Mouse (Mus musculus): Measurements from ENCODE around the gene Gm47985. TPM values are rescaled to one million over a fixed set of nuclear protein-coding genes. Genes with fewer than 3 reads are reported as not detected.
"Not testable (repeated sequence)": the region's sequence is repeated elsewhere in the genome, so short reads cannot be mapped to it uniquely, and the experiment has no call there.

Gm47985 gene
- polyA plus RNA-seq, 1 experiment from 2014 or later = not detected

DNA sequence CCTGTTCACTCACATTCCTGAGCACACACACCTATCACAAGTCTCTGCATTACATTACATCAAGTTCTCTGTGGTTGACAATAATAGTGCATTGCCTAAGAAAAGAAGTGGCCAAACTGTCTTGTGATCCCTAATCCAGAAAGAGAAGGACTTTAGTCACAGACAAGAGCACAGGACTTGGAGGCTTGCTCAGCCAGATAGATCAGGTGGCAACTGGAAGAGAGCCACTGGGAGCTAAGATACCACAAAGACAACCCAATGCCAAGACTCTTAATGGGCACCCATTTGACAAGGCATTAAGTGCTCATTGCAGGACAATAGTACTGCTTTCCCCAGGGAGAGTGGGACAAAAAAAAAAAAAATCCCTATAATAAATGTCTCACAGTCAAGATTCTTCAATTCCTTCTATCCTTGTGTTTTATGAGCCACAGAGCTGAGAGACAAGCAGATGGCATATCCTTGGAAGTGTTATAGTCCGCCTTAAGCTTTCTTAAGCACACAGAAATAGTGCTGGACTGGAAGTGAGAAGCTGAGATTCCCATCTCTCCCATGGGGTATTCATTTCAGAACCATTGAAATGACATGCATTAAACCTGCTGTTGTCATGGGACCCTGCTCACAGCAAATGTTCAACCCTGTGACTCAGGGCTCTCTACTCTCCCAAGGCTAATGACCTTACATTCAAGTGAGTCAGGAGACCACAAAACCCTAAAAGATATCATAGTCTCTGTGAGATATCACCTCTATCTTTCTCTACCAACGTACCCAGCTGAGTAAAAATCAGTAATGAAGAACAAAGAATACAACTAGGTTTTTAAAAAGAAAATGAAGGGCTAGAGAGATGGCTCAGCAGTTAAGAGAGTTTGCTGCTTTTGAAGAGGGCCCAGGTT is 10.5 kb upstream of the Gm47985 start:
- 73% methylated on average over 2 of the region's 2 CpGs for WGBS
- no peak overlapping the region for H3K4me3 ChIP-seq (ENCODE audit: low read depth, low read length)

DNA sequence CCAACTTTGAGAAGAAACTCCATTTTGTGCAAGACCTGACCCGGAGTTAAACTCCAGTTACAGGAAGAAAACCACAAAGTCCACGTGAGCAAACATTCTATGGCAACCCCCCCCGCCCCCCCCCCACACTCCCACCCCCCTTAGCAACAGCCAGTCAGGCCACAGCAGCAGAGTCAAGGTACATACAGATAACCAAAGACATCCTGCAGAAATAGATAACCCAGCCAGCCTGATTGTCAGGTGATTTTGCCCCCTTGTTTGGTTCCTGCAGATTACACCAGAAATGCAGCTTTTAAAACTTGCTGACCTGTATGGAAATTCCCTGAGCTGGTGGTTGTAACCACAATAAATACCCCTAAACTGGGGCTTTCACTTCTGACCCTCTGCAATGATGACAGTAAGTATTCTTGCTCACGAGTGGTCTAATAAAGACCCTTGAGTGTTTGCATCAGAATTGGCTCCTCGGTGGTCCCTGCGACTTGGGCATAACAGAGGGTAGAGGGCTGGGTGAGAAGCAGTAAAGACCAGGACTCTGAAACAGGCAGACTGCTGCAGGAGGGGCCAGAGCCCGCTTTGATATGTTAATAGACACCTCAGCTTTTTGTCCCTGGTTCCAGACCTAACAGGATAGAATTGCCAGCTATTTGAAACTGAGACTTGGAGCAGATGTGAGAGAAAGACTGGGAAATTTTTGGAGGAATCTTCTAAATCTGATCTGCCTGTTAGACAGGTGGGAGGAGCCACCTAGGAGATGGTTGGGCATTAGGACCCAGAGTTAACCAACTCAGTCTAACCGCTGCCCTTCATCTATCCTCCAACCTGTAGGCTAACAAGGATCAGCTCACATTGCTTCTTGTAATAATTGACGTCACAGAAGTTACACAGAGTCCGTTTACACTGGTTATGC is 5.1 kb upstream of the Gm47985 start:
- WGBS = 3% methylated on average over 10 of the region's 10 CpGs
- H3K9me3 ChIP-seq (ENCODE audit: control insufficient read depth, low read length) = no peaks in the 10 kb centered on the region
- no peak overlapping the region for H3K27ac ChIP-seq (ENCODE audit: low read depth, low read length)
- H3K4me2 ChIP-seq (ENCODE audit: low read depth, low read length) = peak overlapping the region; percentile 41
- no peaks in the 10 kb centered on the region for H3K27me3 ChIP-seq (ENCODE audit: control insufficient read depth, insufficient read depth, low read length)
- no peaks in the 10 kb centered on the region for H3K4me1 ChIP-seq (ENCODE audit: control insufficient read depth, insufficient read depth, low read length)
- peak; percentile 79 for ATAC-seq (ENCODE audit: low read depth)
- H3K9ac ChIP-seq (replicated peaks; ENCODE audit: low read depth, low read length) = no peak overlapping the region
- no peaks in the 10 kb centered on the region for H3K36me3 ChIP-seq (ENCODE audit: control insufficient read depth, insufficient read depth, low read length)
- H3K4me3 ChIP-seq (ENCODE audit: low read depth, low read length) = peak overlapping the region; percentile 15; the same call in 1 of the 2 replicates

More for the DNA sequence above, 10.5 kb upstream of the Gm47985 start:
- ATAC-seq (ENCODE audit: low read depth) = no peak
- no peak overlapping the region for H3K4me2 ChIP-seq (ENCODE audit: low read depth, low read length)
- H3K27me3 ChIP-seq (ENCODE audit: control insufficient read depth, insufficient read depth, low read length) = no peaks in the 10 kb centered on the region
- H3K36me3 ChIP-seq (ENCODE audit: control insufficient read depth, insufficient read depth, low read length) = no peaks in the 10 kb centered on the region
- peaks cover 10% of the 10 kb centered on the region; the same call in 1 of the 2 replicates for H3K4me1 ChIP-seq (ENCODE audit: control insufficient read depth, insufficient read depth, low read length)
- H3K27ac ChIP-seq (ENCODE audit: low read depth, low read length) = no peak overlapping the region
- H3K9me3 ChIP-seq (ENCODE audit: control insufficient read depth, low read length) = no peaks in the 10 kb centered on the region
- no peak overlapping the region for H3K9ac ChIP-seq (replicated peaks; ENCODE audit: low read depth, low read length)

DNA sequence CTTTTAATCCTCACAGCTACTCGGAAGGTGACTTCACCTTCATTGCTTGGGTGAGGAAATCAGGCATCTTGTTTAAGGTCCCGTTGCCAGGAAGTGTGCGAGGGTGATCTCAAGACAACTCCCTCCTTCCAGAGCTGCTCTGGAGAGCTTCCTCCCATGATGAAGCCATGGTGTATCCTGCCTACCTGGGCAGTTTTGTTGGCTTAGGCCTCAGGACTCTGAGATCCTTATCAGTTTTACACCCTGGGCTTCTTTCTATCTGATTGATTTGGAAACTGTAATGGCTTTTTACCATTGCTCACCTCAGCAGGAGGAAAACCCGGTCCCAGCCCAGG is 4.4 kb upstream of the Gm47985 start:
- H3K9ac ChIP-seq (replicated peaks; ENCODE audit: low read depth, low read length) = no peak overlapping the region
- H3K27ac ChIP-seq (ENCODE audit: low read depth, low read length) = no peak overlapping the region
- peak overlapping the region; percentile 15; the same call in 1 of the 2 replicates for H3K4me3 ChIP-seq (ENCODE audit: low read depth, low read length)
- peak overlapping the region; percentile 41 for H3K4me2 ChIP-seq (ENCODE audit: low read depth, low read length)
- ATAC-seq (ENCODE audit: low read depth) = peak; percentile 42; the same call in 1 of the 2 replicates
- 8% methylated on average over 4 of the region's 4 CpGs for WGBS
- H3K27me3 ChIP-seq (ENCODE audit: control insufficient read depth, insufficient read depth, low read length) = no peaks in the 10 kb centered on the region
- no peaks in the 10 kb centered on the region for H3K4me1 ChIP-seq (ENCODE audit: control insufficient read depth, insufficient read depth, low read length)
- no peaks in the 10 kb centered on the region for H3K36me3 ChIP-seq (ENCODE audit: control insufficient read depth, insufficient read depth, low read length)
- H3K9me3 ChIP-seq (ENCODE audit: control insufficient read depth, low read length) = no peaks in the 10 kb centered on the region

DNA sequence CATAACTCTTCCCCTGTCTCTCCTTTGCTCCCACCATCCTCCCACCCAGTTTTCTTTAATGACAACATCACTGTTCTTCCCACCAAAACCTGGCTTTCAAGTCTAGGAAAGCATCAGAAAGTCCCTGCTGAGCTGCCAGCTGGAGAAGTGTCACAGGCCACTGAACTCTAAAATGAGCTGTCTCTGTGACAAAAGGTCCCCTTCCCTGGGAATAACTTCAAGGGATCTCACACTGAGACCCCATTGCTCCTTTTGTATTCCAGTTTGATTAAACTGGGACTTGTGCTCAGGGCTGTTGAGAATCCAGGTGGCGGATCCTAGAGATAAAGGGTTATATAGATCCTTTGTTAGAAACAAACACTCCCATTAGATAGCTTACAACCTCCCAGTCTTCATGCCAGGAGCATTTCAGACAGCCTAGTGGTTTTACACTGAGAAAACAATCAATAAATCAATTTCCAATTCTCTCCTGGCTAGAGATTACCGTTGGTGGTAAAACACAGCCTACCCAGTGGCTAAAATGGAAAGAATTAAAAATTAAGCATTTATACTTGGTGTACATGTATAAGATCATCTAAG is 3.7 kb upstream of the Gm47985 start:
- no peaks in the 10 kb centered on the region for H3K36me3 ChIP-seq (ENCODE audit: control insufficient read depth, insufficient read depth, low read length)
- 9% methylated on average over 2 of the region's 2 CpGs for WGBS
- ATAC-seq (ENCODE audit: low read depth) = peak; percentile 50; the same call in 1 of the 2 replicates
- H3K9me3 ChIP-seq (ENCODE audit: control insufficient read depth, low read length) = no peaks in the 10 kb centered on the region
- no peak overlapping the region for H3K4me3 ChIP-seq (ENCODE audit: low read depth, low read length)
- no peak overlapping the region for H3K9ac ChIP-seq (replicated peaks; ENCODE audit: low read depth, low read length)
- H3K4me1 ChIP-seq (ENCODE audit: control insufficient read depth, insufficient read depth, low read length) = no peaks in the 10 kb centered on the region
- no peak overlapping the region for H3K27ac ChIP-seq (ENCODE audit: low read depth, low read length)
- H3K4me2 ChIP-seq (ENCODE audit: low read depth, low read length) = no peak overlapping the region
- H3K27me3 ChIP-seq (ENCODE audit: control insufficient read depth, insufficient read depth, low read length) = no peaks in the 10 kb centered on the region

DNA sequence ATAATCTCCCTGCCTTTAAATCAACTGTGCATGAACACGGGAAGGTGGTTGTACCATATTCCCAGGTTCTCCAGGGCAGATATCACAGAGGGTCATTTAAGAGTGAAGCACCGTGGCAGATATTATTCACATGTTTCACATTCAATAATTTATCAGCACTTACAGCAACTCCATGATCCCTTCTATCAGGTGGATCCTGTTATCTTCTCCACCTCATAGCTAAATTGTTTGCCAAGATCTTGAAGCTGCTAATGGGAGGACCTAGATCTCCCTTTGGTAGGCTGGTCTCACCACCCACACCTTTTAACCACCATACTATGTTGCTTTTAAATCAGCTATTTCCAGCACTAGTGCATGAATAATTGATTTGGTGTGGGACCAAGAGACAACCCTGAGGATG is 2.2 kb upstream of the Gm47985 start:
- Histone ChIP-seq H3K27me3 (ENCODE audit: control insufficient read depth, insufficient read depth, low read length) (no peaks in the 10 kb centered on the region), H3K4me1 (ENCODE audit: control insufficient read depth, insufficient read depth, low read length) (no peaks in the 10 kb centered on the region), H3K27ac (ENCODE audit: low read depth, low read length) (no peak overlapping the region), H3K9ac (replicated peaks; ENCODE audit: low read depth, low read length) (no peak overlapping the region), H3K4me2 (ENCODE audit: low read depth, low read length) (no peak overlapping the region), H3K4me3 (ENCODE audit: low read depth, low read length) (no peak overlapping the region), H3K9me3 (ENCODE audit: control insufficient read depth, low read length) (no peaks in the 10 kb centered on the region), H3K36me3 (ENCODE audit: control insufficient read depth, insufficient read depth, low read length) (no peaks in the 10 kb centered on the region)
- ATAC-seq (ENCODE audit: low read depth) = no peak
- 78% methylated on average over 2 of the region's 2 CpGs for WGBS

DNA sequence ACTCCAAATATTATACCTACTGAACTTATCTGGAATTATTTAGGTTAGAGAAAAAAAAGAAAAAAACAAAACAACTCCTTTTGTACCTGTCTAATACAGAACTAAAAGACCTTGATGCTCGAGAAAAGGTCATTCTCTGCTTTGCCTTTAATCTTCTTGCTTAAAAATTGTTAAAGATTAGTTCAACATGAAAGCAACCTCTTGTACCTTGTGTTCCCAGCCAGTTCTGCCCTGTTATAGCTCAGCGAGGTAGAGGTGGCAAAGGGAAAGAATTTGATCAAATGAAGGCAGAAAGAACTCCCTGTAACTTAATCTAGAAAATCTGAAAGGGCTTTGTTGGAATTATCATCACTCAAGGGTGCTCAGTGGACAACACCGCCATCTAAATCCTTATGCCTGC is 3.8 kb downstream of the Gm47985 start:
- H3K9me3 ChIP-seq (ENCODE audit: control insufficient read depth, low read length); ATAC-seq (ENCODE audit: low read depth); H3K36me3 ChIP-seq (ENCODE audit: control insufficient read depth, insufficient read depth, low read length); H3K4me2 ChIP-seq (ENCODE audit: low read depth, low read length); H3K4me3 ChIP-seq (ENCODE audit: low read depth, low read length); H3K27me3 ChIP-seq (ENCODE audit: control insufficient read depth, insufficient read depth, low read length); H3K9ac ChIP-seq (replicated peaks; ENCODE audit: low read depth, low read length); H3K4me1 ChIP-seq (ENCODE audit: control insufficient read depth, insufficient read depth, low read length); H3K27ac ChIP-seq (ENCODE audit: low read depth, low read length): not testable (repeated sequence)
- 83% methylated on average over 3 of the region's 3 CpGs for WGBS

DNA sequence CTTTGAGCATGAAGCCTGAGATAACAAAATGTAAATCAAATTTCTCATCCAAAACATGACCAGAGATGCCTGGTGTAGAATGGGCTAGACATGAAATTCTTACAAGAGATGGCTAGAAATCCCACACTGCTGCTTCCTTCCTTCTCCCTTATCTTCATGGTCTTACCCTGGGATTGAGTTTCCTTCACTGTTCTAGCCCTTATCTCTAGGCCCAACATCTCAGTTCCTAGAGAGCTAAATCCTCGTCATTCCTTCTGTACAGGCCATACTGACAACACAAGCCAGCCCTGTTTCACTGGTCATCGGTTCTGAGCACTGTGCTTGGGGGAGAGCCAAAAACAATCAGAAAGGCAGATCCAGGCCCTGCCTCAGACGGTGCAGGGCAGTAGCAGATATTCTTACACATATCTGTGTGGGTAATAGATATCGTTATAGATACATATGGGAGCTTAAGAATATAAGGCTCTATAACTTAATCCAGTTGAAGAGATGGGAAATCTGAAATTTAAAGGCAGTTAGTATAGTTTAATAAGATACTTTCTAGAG is 4.6 kb downstream of the Gm47985 start:
- H3K9ac ChIP-seq (replicated peaks; ENCODE audit: low read depth, low read length); H3K36me3 ChIP-seq (ENCODE audit: control insufficient read depth, insufficient read depth, low read length); H3K9me3 ChIP-seq (ENCODE audit: control insufficient read depth, low read length); H3K27me3 ChIP-seq (ENCODE audit: control insufficient read depth, insufficient read depth, low read length); H3K4me1 ChIP-seq (ENCODE audit: control insufficient read depth, insufficient read depth, low read length); H3K27ac ChIP-seq (ENCODE audit: low read depth, low read length); ATAC-seq (ENCODE audit: low read depth); H3K4me3 ChIP-seq (ENCODE audit: low read depth, low read length); H3K4me2 ChIP-seq (ENCODE audit: low read depth, low read length): not testable (repeated sequence)
- 89% methylated on average over 4 of the region's 4 CpGs for WGBS

DNA sequence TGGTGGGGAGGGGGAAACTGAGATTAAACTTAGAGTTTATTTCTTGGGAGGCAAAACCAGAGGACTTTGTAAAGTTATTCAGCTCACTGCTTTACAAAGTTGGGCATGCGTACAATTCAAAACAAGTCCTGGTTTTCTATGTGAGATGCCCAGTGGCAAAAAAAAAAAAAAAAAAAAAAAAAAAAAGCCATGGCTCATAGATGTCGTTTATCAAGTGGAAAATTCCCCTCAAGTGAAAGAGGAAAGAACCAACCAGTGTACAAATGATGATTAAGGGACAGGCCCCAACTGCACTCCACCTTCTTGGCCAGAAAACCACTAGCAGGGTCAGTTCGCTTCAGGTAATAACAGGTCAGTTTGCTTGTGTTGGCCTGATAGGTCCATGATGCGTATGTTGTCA is 6.1 kb downstream of the Gm47985 start:
- H3K36me3 ChIP-seq (ENCODE audit: control insufficient read depth, insufficient read depth, low read length) = no peaks in the 10 kb centered on the region
- no peak overlapping the region for H3K27ac ChIP-seq (ENCODE audit: low read depth, low read length)
- no peak overlapping the region for H3K9ac ChIP-seq (replicated peaks; ENCODE audit: low read depth, low read length)
- H3K9me3 ChIP-seq (ENCODE audit: control insufficient read depth, low read length) = no peaks in the 10 kb centered on the region
- no peaks in the 10 kb centered on the region for H3K4me1 ChIP-seq (ENCODE audit: control insufficient read depth, insufficient read depth, low read length)
- H3K4me2 ChIP-seq (ENCODE audit: low read depth, low read length) = no peak overlapping the region
- WGBS = 95% methylated on average over 4 of the region's 4 CpGs
- no peaks in the 10 kb centered on the region for H3K27me3 ChIP-seq (ENCODE audit: control insufficient read depth, insufficient read depth, low read length)
- H3K4me3 ChIP-seq (ENCODE audit: low read depth, low read length) = no peak overlapping the region
- no peak for ATAC-seq (ENCODE audit: low read depth)
